Mouse (Mus musculus) retina, postnatal 7 days (tissue): ENCODE results near the gene Gm9887.

ENCODE experiments used
- DNase-seq: peaks from one replicate; pipeline ENCODE4 v3.0.0-alpha.2; 2012; ENCODE audit warnings: low read depth, low spot score

Gene Gm9887

GRCm38 (mm10) chr12:69360997-69361899 lies 11.0 kb downstream of the Gm9887 start:
- DNase-seq: peak; percentile 95

- peak; percentile 55 for DNase-seq
Observed at GRCm38 (mm10) chr12:69360655-69360996, 11.6 kb downstream of the Gm9887 start.

DNA sequence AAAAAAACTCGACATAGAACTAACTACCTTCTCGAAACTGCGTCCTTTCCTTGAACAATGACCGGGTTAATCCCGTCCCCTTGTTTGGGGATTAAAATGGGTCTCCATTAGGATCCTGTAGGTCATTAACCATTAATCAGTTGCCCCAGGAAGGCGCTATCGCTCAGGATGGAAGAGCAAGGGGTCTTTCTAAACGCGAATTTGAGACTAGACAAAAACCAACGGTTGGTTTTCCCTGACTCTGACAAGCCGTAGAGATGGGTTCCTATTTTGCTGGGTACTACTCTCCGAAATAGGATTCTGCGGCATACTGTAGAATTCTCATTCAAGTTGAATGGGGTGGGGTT lies 15.0 kb downstream of the Gm9887 start:
- no peak for DNase-seq

DNA sequence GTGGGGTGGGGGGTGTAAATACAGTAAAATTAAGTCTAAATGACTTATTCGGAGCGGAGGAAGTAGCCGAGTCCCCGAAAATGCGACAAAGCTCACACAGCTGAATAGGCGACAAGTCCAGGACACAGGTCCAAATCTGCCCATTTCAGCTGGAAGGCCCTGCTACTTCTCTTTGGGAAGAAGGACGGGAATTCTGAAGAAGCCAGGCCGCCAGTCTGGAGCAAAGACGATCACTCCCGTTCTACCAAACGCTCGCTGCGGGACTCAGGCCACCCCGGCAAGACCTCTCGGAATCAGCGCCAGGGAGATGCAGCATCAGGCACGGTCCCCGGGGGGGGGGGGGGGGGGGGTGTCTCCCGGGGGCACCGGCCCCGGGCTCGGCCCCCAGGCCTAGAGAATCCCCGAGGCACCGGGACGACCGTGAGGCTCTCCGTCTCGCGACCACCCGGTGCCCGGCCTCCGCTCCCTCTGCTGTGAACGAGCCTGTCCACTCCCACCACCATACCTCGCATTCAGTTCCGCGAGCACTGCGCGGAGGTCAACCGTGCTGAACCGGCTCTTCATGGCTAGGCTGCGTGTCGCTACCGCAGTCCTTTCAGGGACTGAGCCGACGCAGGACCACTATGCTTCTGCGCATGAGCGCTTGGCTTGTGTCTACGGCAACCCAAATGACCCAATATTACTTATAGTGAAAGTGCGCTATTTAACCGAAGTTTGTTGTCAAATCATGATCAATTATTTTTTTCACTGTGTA lies 15.5 kb downstream of the Gm9887 start, which contains the start of gene Nemf:
Gene Nemf (minus strand): TSS at position 620 of the 754 bp plus-strand sequence.
- peak; percentile 81 for DNase-seq

DNA sequence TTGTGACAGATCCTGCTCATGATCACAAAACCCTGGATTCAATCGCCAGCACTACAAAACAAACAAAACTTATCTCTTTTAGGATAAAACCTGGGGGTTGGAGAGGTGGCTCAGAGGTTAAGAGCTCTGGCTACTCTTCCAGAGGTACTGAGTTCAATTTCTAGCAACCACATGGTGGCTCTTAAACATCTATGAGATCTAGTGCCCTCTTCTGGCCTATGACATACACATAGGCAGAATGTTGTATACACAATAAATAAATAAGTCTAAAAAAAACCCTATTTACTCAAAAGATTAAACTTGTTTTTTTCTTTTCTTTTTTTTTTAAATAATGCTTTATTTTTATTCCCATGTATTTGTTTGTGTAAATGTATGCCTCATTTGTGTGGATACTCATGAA lies 20.6 kb downstream of the Gm9887 start:
- no peak for DNase-seq

- DNase-seq: no peak
Observed at GRCm38 (mm10) chr12:69349928-69350327, 22.3 kb downstream of the Gm9887 start.

DNA sequence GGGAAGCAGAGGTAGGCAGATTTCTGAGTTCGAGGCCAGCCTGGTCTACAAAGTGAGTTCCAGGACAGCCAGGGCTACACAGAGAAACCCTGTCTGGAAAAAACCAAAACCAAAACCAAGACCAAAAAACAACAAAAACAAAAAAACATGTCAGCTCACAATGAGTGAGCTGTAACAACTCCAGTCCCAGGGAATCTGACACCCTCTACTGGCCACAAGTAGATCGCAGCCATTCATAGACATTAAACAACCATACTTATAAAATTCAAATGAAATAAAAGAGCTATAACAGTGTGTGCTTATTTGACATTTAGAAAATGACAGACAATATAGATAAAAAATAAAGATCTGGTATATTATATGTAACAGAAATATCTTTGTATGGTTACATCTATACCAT lies 38.7 kb downstream of the Gm9887 start:
- no peak for DNase-seq

- DNase-seq: no peak
Observed at GRCm38 (mm10) chr12:69332147-69332546, 40.1 kb downstream of the Gm9887 start.

DNA sequence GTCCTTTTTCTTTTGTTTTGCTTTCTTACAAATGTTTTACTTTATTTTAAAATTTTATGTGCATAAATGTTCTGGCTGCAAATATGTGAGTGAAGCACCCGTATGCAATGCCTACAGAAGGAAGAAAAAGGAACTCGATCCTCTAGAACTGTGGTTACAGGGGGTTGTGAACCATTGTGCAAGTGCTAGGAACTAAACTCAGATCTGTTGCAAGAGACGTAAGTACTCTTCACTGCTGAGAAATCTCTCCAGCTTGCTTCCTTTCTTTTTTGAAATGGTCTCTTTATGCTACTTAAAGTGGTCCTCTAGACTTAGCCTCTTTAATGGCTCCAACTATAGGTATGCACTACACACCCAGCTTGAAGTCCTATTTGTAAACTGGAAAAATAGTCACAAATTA lies 41.1 kb downstream of the Gm9887 start:
- DNase-seq: no peak
